Mouse (Mus musculus): ENCODE measurements at regions not wholly inside any gene's neighbourhood (a gene's known extent, or its start where the extent isn't known, plus 50 kb on each side); places are given as distances from the start of the nearest gene placed in this dataset.

DNA sequence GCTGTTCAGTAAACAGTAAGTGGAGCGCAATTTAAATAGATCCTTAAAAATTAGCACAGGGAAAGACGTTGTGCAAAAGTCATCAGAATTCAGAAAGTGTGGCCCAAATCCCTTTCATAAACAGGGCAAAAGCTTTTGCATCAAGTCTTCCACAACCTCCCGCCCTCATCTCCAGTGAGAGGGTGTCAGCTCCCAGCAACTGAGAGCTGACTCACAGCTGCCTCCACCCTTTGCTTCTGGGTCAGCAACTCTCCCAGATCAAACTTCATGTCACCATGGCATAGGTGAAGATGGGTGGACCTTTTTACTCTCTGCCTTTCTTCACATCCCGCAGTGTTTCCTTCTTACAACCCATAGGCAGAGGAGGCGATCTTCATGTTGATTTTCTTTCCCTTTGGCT is 768.0 kb downstream of the Gm826 start:
- DNase-seq: no peak

DNA sequence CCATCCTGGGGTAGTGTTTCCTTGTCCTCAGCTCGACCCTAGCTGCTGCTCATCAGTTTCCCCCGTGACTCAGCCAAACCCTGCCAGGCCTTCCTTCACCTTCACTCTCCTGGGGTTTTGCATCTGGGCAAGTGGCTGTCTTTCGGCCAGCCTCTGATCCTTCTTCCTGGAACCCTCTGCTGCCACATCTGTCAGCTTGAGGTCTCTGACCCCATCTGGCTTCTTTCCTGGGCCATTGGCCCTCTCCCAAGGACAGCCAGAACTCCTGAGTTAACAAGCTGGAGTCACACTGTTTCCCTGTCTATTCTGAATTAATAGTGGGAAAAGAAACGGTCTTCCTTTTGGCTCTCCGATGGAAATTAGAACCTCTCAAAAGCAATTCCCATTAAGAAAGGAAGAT is 767.5 kb downstream of the Gm826 start:
- DNase-seq: no peak

GRCm38 (mm10) chr2:159568391-159568790 is 765.6 kb downstream of the Gm826 start:
- DNase-seq: no peak

DNA sequence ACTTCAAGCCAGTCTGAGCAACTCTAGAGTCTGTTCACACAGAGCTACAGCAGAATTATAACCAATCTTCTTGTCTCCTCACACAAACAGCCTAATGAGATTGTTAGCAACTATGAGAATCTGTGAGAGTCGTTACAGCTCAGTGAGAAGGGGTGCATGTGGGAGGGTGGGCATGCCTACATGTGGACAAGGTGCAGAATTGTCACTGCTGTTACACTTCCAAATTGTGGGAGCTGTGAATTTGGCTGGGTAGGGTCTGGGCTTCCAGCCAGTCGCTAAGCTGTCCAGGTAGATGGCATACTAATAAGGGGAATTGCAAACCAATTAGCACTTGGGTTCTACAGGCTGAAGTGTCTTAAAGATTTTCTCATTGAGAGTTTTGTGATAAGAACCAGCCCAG is 762.1 kb downstream of the Gm826 start:
- DNase-seq: no peak

GRCm38 (mm10) chr2:159575271-159575670 is 758.7 kb downstream of the Gm826 start:
- DNase-seq: no peak

GRCm38 (mm10) chr2:159583103-159583502 is 750.9 kb downstream of the Gm826 start:
- peak; percentile 31 for DNase-seq

DNA sequence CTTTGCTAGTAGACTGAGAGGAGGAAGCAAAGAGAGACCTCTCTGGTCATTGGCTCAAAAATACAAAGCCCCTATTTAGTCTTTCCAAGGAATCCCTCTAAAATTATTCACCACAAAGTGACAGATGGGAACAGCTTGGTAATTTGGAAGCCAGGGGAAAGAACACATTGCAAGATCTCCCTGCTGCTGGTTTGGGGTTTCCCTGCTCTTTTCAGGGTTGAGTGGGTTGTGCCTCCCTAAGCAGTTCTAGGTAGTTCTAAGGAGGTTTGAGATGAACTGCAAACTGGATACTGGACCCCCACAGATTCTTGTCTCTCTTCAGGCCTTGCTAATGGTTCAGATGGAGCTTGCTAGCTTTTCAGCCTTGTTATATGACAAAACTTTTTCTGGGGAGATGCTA is 749.3 kb downstream of the Gm826 start:
- no peak for DNase-seq

DNA sequence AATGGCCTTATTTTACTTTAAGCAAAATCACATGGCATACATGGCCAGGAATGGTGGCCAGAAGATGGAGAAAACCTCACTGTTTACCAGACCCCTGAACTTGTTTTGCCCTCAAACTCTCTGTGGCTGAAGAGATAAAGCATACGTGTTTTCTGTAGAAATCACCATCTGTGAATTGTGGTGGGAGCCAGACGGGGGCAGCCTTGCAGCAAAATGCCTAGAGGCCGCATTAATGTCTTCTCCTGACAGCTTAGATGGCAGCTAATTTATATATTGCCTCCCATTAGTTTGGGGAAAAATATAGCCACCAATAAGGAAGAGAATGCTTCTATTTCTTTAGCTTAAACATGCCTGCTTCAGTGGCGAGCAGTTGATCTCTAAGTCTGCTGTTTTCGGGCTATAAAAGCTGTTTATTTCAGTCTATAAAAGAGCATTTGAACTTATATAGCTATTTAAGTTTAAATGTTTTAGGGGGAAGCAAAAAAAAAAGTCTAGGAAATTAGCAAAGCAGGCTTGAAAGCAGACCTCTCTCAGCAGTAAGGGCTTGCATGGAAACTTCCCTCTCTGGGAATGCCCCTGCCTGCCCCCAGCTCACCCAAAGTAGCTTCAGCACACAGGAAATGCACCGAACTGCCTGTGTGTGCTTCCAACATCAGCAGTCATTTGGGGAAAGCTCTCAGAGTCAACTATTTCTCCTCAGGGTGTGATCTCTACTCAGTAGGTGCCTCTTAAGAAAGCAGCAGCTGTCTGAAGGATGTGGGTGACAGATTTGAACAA is 747.1 kb downstream of the Gm826 start:
- DNase-seq: peak; percentile 54

DNA sequence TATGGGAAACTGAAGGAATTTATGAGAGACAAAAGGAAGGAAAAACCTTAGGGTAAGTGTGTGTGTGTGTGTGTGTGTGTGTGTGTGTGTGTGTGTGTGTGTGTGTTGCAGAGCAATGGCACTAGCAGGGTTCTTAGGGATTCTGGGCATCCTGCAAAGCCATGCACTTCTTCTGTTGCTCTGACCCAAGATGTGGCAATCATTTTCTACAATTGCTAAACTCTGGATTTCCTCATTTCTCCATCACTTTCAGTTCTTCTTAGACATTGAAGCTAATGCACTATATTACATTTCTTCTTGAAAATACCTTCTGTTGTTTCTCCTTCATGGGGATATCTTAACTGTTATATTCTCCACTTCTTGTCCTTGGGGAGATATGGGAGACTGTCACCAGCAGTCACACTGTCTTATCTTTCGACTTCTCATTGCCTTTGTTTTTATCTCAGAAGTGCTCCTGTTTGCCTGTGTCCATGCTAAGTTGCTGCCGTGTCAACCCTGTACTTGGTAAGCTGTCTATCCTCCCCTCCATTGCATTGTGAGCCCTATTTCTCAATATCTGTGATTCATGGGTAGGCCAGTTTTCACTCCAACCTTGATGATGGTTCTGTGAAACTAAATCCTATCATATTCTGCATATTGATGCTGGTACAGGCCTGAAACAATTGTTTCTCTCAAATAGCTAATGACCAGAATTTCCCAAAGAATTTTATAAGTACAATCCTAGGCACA is 742.4 kb downstream of the Gm826 start:
- no peak for DNase-seq

- no peak for DNase-seq
Observed at GRCm38 (mm10) chr2:159592841-159593240, 741.1 kb downstream of the Gm826 start.

DNA sequence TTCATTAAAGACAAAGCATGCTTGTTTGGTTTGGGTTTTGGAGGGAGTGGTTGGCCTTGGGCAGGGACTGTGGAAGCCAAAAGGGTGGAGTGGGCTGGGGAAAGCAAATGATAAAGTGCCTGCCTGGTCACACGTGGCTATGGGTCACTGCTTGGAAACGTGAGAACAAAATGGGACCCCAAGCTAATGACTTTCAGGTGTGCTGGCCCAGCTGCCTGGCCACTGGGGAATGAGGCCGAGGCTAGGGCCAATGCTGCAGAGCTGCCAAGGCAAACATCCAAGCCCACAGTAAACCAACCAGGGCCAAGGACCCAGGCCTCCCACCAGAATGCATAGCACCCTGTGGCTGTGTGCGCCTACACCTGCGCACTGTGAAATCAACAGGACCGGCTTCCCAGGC is 737.7 kb downstream of the Gm826 start:
- peak; percentile 47 for DNase-seq

DNA sequence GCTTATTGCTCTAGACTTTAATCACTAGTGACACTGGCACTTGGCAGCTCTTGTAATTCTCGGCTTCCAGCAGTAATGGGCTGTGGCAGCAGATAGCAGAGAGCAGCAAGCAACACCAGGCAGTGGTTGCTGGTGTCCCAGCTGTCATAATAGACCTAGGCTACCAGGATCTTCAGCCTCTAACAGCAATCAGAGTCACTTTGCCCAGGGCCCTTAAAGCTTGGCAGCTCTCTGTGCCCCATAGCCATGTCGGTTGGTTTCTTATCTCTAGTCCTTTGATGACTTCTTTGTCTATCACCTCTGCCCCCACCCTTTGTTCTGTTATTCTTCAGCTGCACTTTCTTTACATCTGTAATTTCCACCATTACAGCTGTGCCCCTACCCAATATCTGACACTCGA is 735.9 kb downstream of the Gm826 start:
- DNase-seq: no peak

DNA sequence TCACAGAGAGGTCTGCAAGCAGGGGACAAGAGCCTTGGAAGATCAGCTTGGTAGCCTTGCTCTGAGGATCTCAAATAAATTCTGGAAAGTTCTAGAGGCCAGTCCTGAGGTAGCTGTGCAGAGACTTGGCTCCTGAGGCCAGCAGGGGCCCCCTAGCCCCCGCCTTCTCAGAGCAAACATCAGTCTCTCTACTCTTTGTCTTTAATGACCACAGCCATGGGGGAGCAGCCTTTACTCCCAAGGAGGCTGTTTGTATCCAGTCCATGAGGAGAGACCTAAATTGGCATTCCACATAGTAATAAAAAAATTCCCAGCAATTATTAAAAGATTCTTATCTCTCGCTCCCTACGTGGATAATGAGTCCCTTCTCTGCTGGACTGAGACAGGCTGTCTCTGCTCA is 726.8 kb downstream of the Gm826 start:
- no peak for DNase-seq

GRCm38 (mm10) chr2:159610451-159610850 is 723.5 kb downstream of the Gm826 start:
- DNase-seq: no peak

DNA sequence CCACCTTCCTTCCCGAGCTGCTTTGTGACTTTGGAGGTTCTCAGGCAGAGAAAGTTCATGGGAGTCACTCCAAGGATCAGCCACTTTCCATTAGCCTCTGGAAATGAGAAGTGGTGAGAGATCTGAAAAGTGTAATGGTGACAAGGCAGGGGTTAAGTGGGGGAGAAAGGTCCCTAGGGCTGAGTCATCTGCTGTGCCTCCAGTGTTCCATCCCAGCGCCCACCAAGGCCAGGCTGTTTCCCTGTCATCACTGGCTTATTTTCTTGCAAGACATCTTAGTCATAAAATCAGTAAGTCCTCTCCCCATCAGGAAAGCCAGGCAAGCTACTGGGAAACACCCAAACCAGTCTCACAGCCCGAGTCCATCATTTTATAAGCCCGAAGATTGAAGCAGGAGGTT is 717.3 kb downstream of the Gm826 start:
- DNase-seq: no peak

GRCm38 (mm10) chr2:159621261-159621660 is 712.7 kb downstream of the Gm826 start:
- DNase-seq: no peak

DNA sequence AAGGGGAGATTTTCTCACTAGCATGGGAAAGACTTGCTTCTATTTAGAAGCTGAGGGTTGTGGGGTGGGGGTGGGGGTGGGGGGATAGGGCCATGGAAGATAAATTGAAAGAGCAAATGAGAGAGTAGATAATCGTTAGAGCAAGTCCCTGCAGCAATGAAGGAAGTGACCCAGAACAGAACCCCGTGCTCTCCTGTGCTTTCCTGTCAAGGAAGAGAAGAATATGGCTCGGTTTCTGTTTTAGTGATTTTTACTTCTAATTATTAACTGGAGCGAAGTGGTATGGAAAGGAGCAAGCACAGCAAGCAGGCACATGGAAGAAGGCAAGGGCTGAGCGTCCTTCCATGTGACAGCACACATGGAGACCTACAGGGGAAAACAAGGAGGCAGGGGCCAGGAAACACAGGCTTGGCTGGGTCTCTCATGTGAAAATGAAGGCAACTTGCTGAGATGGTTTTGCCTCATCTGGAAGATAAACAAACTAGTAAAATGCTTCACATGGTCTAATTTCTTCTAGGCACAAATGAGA is 711.8 kb downstream of the Gm826 start:
- DNase-seq: no peak

DNA sequence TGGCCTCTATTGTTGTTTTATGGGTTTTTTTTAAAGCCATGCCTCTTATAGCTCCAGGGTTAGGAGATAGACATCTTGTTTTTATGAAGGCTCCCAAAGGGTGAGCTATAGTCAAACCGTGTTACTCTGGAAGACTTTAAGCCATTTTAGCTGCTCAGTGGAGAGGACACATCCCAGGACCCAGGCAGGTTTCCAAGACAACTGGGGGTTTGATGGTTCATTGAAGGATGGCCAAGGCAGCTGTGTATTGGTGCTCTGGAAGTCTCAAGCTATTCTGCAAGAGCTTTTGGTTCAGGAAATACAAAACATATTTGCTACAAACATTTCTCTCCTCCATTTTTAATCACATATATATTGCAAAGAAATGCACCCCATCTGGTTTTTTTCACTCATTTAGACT is 708.7 kb downstream of the Gm826 start:
- DNase-seq: no peak

GRCm38 (mm10) chr2:159645861-159646260 is 688.1 kb downstream of the Gm826 start:
- DNase-seq: peak; percentile 50

GRCm38 (mm10) chr2:159646595-159646994 is 687.4 kb downstream of the Gm826 start:
- no peak for DNase-seq

DNA sequence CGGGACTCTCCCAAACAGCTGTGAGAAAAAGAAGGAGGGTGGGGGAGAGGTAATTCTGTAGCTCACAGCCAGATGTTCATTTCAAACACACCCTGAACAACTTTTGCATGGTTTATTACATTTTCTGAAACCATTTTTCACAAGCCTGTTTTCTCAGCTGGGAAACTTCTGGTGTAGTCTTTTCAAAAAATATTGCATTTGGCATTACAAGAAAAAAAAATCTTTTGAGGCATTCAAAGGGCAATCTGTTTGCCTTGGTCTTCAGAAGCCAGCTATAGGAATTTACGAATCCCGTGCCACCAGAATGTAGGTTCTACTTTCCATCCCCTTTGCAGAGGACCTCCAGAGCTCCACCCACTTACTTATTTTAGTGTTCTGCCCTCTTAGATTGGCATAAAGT is 681.7 kb downstream of the Gm826 start:
- DNase-seq: no peak

DNA sequence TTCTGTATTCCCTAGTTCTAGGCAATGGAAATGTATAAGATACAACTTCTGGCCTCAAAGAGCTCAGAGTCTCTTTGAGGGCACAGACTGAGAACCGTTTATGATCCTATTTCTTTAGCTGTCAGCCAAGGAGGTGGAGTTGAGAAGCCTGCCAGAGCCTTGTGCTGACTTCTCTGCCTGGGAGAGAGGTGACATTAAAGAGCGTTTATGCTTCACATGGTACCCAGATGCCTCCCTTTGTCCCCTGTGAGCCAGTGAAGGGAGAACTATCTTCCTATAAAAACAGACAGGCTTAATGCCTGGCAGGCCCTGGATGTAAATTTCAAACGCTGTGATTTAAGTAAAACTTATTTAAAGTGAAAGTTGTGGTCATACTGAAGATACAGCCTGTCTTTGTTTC is 657.1 kb downstream of the Gm826 start:
- DNase-seq: peak; percentile 15

GRCm38 (mm10) chr2:159680641-159681040 is 653.3 kb downstream of the Gm826 start:
- no peak for DNase-seq

DNA sequence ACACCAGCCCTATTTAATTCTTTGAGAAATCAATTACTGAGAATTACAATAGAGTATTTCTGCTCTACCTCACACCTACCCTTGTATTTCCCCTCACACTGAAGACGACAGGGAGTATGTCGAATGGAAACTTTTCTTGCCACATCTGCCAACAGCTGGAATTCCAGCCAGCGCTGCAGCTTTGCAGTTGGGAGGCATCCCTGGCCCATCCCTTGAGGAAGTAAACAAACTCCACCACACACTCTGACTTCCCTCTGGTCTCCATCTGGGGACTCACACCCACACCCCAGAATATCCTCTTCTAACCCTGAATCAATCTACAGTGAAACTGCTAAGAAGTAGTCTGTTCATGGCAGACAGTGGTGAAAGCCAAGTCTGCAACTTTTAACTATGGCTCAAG is 630.9 kb downstream of the Gm826 start:
- DNase-seq: no peak
